Mouse (Mus musculus) hindbrain, postnatal 0 days (tissue): ENCODE measurements around the gene Sucla2. TPM values are rescaled to one million over a fixed set of nuclear protein-coding genes. Genes with fewer than 3 reads are reported as not detected.

Experiments used
- ATAC-seq: fragments of 200-750 bp; cut with Nextera tagmentation; 2 replicates; pipeline ENCODE4 v1.8.0; 2017; ENCODE audit warnings: mild to moderate bottlenecking, moderate TSS enrichment, moderate library complexity
- DNase-seq: peaks from one replicate; pipeline ENCODE4 v3.0.0-alpha.2; 2015; ENCODE audit warnings: low spot score
- H3K27ac ChIP-seq: fragments of 300-500 bp; sonication (generic); 2 replicates; pipeline ENCODE4 v1.5.1; 2014; ENCODE audit warnings: mild to moderate bottlenecking
- H3K27me3 ChIP-seq: fragments of 300-500 bp; sonication (generic); 2 replicates; pipeline ENCODE4 v1.6.1; 2014; ENCODE audit warnings: low read length, mixed read lengths; ENCODE audit not compliant: insufficient read depth
- H3K36me3 ChIP-seq: fragments of 300-500 bp; sonication (generic); 2 replicates; pipeline ENCODE4 v1.6.1; 2014; ENCODE audit warnings: low read length, mixed read lengths; ENCODE audit not compliant: insufficient read depth
- H3K4me1 ChIP-seq: fragments of 300-500 bp; sonication (generic); 2 replicates; pipeline ENCODE4 v1.6.1; 2014; ENCODE audit warnings: antibody characterized with exemption, low read length, mixed read lengths; ENCODE audit not compliant: insufficient read depth
- H3K4me2 ChIP-seq: fragments of 300-500 bp; sonication (generic); 2 replicates; pipeline ENCODE4 v1.6.1; 2014; ENCODE audit warnings: low read depth, mild to moderate bottlenecking, low read length, moderate library complexity, mixed read lengths
- H3K4me3 ChIP-seq: fragments of 300-500 bp; sonication (generic); 2 replicates; pipeline ENCODE4 v1.5.1; 2014; ENCODE audit warnings: low read length
- H3K9ac ChIP-seq: fragments of 300-500 bp; sonication (generic); replicated peaks from 2 replicates; pipeline ENCODE4 v1.6.1; 2014; ENCODE audit warnings: mild to moderate bottlenecking, low read length, moderate library complexity, mixed read lengths
- H3K9me3 ChIP-seq: fragments of 300-500 bp; sonication (generic); 2 replicates; pipeline ENCODE4 v1.6.1; 2016; ENCODE audit warnings: low read length, mixed read lengths
- CTCF ChIP-seq: IDR thresholded peaks from 2 replicates; pipeline ENCODE4 v1.5.1; 2016; ENCODE audit warnings: antibody characterized with exemption, control low read depth, low read depth
- WGBS: fragments of 180-500 bp; shearing (Covaris S2); extraction: QIAGEN DNeasy Blood & Tissue Kit; methylation state at CpG from one replicate; pipeline ENCODE4 v1.1.7; 2014; 5-methylcytosine and 5-hydroxymethylcytosine counted together
- polyA plus RNA-seq: library from polyadenylated mRNA; unstranded; fragments of >200 nt; fragmentation: Nextera tagmentation; extraction: Ambion mirVana; gene quantifications from 2 replicates; pipeline ENCODE4 v1.2.1, GENCODE M21; 2015
- total RNA-seq: library from RNA; depleted of rRNA; stranded (reverse); fragments of >200 nt; gene quantifications from 2 replicates; pipeline ENCODE4 v1.2.3, GENCODE M21; 2014

Gene Sucla2
- total and polyA plus RNA-seq, 2 experiments from 2014 or later: 65.4 to 157 TPM

- H3K27ac ChIP-seq: no peak overlapping the region
- 0 out of 2 replicates have a peak, but pooled peaks cover 3% of the 10 kb centered on the region for H3K27me3 ChIP-seq
- ATAC-seq (no peak), DNase-seq (no peak)
- H3K4me3 ChIP-seq: no peak overlapping the region
- TF ChIP-seq CTCF: no peak
- H3K4me2 ChIP-seq: no peak overlapping the region
- H3K9me3 ChIP-seq: no peaks in the 10 kb centered on the region
- H3K9ac ChIP-seq: no peak overlapping the region
- no peaks in the 10 kb centered on the region for H3K4me1 ChIP-seq
- 61% methylated on average over 6 of the region's 6 CpGs for WGBS
- no peaks in the 10 kb centered on the region for H3K36me3 ChIP-seq
Observed at GRCm38 (mm10) chr14:73543781-73544180, 18.7 kb downstream of the Sucla2 start.

GRCm38 (mm10) chr14:73547034-73547433 is 21.9 kb downstream of the Sucla2 start:
- Histone ChIP-seq H3K9me3 (no peaks in the 10 kb centered on the region), H3K4me1 (no peaks in the 10 kb centered on the region), H3K4me2 (no peak overlapping the region), H3K36me3 (no peaks in the 10 kb centered on the region), H3K9ac (no peak overlapping the region), H3K27ac (no peak overlapping the region), H3K27me3 (0 out of 2 replicates have a peak, but pooled peaks cover 3% of the 10 kb centered on the region), H3K4me3 (no peak overlapping the region)
- no peak for DNase-seq
- ATAC-seq: no peak
- no peak for TF ChIP-seq CTCF
- WGBS: 69% methylated on average over 4 of the region's 4 CpGs

GRCm38 (mm10) chr14:73548051-73548450 is 22.9 kb downstream of the Sucla2 start, which contains the start of gene Nudt15:
Nudt15 (minus strand) TSS chr14:73548242.
- no peaks in the 10 kb centered on the region for H3K36me3 ChIP-seq
- H3K27ac ChIP-seq: no peak within 1 kb of the TSS
- DNase-seq (no peak), ATAC-seq (no peak)
- H3K4me1 ChIP-seq: 0 out of 2 replicates have a peak, but pooled peaks cover 4% of the 10 kb centered on the region
- H3K4me2 ChIP-seq: no peak within 1 kb of the TSS
- WGBS: 85% methylated on average over 3 of the region's 3 CpGs
- TF ChIP-seq CTCF: no peak
- no peak within 1 kb of the TSS for H3K4me3 ChIP-seq
- 0 out of 2 replicates have a peak, but pooled peaks cover 3% of the 10 kb centered on the region for H3K27me3 ChIP-seq
- no peaks in the 10 kb centered on the region for H3K9me3 ChIP-seq
- H3K9ac ChIP-seq: no peak within 1 kb of the TSS

- no peak overlapping the region for H3K4me3 ChIP-seq
- no peak overlapping the region for H3K27ac ChIP-seq
- H3K9ac ChIP-seq: no peak overlapping the region
- no peak overlapping the region for H3K4me2 ChIP-seq
- no peaks in the 10 kb centered on the region for H3K9me3 ChIP-seq
- no peak for DNase-seq
- WGBS: 48% methylated on average over 3 of the region's 3 CpGs
- ATAC-seq: no peak
- H3K36me3 ChIP-seq: no peaks in the 10 kb centered on the region
- H3K4me1 ChIP-seq: 0 out of 2 replicates have a peak, but pooled peaks cover 7% of the 10 kb centered on the region
- no peak for TF ChIP-seq CTCF
- H3K27me3 ChIP-seq: 0 out of 2 replicates have a peak, but pooled peaks cover 3% of the 10 kb centered on the region
Observed at GRCm38 (mm10) chr14:73550291-73550690, 25.2 kb downstream of the Sucla2 start.

GRCm38 (mm10) chr14:73550732-73551131 is 25.6 kb downstream of the Sucla2 start:
- no peak overlapping the region for H3K4me3 ChIP-seq
- 0 out of 2 replicates have a peak, but pooled peaks cover 3% of the 10 kb centered on the region for H3K27me3 ChIP-seq
- ATAC-seq (no peak), DNase-seq (no peak)
- TF ChIP-seq CTCF: no peak
- 0 out of 2 replicates have a peak, but pooled peaks cover 7% of the 10 kb centered on the region for H3K4me1 ChIP-seq
- H3K4me2 ChIP-seq: no peak overlapping the region
- H3K36me3 ChIP-seq: no peaks in the 10 kb centered on the region
- H3K27ac ChIP-seq: no peak overlapping the region
- no peaks in the 10 kb centered on the region for H3K9me3 ChIP-seq
- H3K9ac ChIP-seq: no peak overlapping the region
- 26% methylated on average over 8 of the region's 8 CpGs for WGBS

GRCm38 (mm10) chr14:73551164-73551563 is 26.0 kb downstream of the Sucla2 start:
- Histone ChIP-seq H3K36me3 (no peaks in the 10 kb centered on the region), H3K4me2 (no peak overlapping the region), H3K9me3 (no peaks in the 10 kb centered on the region), H3K27me3 (0 out of 2 replicates have a peak, but pooled peaks cover 3% of the 10 kb centered on the region), H3K4me3 (no peak overlapping the region), H3K27ac (no peak overlapping the region), H3K9ac (no peak overlapping the region), H3K4me1 (0 out of 2 replicates have a peak, but pooled peaks cover 7% of the 10 kb centered on the region)
- no peak for TF ChIP-seq CTCF
- no peak for DNase-seq
- no peak for ATAC-seq
- 83% methylated on average over 6 of the region's 6 CpGs for WGBS
